Mouse (Mus musculus): Measurements from ENCODE around the gene Lcor.

The Lcor gene

DNA sequence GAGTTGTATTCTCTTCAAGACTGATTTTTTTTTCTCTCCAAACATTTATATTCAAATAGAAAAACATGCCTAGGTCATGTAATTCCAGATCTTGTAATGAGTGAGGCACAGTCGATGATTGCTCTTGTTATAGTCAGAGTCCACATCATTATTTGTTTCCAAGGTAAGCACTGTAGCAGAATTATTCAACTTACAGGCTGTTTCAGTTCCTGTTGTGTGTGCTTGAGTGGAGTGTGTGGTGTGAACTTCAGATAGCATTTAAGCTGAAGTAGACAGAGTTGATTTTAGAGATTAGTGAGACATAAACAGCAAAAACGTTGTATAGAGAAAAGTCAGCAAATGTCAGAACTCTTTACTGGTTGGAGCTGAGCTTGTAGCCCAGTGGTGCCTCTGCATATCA, 86.4 kb downstream of the Lcor start:
- DNase-seq (ENCODE audit: low spot score in 2 of 2): no peak

DNA sequence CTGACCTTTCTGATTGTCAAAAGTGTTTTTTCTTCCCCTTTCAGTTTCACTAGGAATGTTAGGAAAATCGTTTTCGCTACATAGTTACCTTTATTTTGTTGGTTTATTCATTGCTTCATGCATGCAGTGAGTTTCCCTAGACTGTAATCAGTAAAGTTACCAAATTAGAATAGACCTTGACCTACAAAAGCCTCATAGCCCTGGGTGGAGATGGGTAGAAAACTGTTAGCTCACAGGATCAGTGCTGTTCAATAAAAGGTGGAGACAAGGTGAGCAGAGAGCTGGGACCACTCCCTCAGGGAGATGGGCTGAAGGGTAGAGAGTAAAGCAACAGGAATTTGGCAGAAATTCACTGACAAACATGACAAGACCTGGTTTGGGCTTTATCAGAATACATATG, 91.3 kb downstream of the Lcor start:
- DNase-seq (ENCODE audit: low spot score in 2 of 2): no peak

GRCm38 (mm10) chr19:41577576-41577975, 95.1 kb downstream of the Lcor start:
- DNase-seq (ENCODE audit: low spot score in 2 of 2): no peak

GRCm38 (mm10) chr19:41579311-41579920, 97.0 kb downstream of the Lcor start:
- no peak for DNase-seq (ENCODE audit: low spot score in 2 of 2)

DNA sequence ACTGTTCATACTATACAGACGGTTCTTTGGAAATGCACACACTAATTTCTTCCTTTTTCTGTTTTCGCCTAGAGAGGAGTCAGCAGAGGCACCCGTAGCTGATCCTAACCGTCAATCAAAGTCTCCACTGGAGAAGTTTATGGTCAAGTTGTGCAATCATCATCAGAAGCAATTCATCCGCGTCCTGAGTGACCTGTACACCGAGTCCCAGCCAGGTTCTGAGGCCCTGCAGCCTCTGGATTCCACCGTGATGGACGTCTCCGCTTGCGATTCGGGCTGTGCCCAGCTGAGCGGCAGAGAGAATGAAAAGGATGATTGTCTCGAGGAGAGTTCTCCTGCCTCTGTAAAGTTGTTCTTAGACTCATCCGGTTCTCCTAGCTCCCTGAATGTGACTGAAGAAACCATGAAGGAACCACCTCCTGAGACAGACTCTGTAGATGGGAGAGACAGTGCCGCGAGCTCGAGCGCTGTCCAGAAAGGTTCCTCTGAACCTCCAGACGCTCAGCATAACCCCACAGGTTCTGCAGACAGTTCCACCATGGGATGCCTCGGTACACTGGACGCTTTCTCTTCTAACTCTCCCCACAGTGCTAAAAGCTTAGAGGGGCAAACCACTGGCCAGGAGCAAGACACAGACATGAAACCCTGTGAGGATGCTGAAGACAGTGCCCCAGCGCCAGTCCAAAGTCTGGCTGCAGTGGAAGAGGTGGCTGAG, 99.4 kb downstream of the Lcor start, which contains the start of gene Gm340:
Gene Gm340, plus strand, starts transcription at position 665 of the 715 bp plus-strand sequence.
- DNase-seq (ENCODE audit: low spot score in 2 of 2): no peak

- no peak for DNase-seq (ENCODE audit: low spot score in 2 of 2)
Measured at GRCm38 (mm10) chr19:41582918-41583514, 100.6 kb downstream of the Lcor start.

DNA sequence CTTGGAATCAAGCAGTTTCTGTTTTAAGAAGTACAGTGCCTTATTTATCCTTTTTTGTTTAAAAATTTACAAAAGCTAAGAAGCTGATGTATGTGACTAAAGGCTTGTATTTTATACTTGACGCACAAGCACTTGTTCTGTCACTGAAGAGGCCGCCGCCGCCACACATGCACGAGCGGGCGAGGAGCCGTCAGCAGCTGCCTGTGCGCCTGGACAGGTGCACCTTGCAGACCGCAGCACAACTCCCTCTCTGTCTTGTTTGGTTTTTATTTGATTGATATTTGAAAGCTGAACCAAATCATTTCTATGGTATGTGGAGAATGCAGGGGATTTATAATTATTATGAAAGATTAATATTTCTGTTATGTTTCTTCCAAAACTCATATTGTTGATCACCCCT, 104.3 kb downstream of the Lcor start:
- no peak for DNase-seq (ENCODE audit: low spot score in 2 of 2)

GRCm38 (mm10) chr19:41587431-41588222, 105.2 kb downstream of the Lcor start:
- no peak for DNase-seq (ENCODE audit: low spot score in 2 of 2)

DNA sequence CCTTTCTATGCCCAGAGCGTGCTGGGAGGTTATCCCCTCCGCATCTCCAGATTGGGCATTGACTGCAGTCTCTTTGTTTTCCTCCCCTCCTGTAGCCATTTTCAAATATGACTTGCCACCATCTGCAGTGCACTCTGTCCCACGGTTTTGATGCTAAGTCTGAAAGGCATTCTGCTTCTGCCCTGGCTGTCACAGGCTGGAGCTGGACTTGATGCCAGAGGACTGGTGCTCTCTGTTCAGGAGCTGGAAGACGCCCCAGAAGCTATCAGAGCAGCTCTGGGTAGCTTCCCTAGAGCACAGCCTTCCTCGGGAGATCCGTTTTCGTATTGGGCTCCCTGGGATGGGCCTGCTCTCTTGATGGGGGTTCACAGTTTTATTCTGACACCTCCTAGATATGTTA, 106.6 kb downstream of the Lcor start:
- DNase-seq (ENCODE audit: low spot score in 2 of 2): no peak

DNA sequence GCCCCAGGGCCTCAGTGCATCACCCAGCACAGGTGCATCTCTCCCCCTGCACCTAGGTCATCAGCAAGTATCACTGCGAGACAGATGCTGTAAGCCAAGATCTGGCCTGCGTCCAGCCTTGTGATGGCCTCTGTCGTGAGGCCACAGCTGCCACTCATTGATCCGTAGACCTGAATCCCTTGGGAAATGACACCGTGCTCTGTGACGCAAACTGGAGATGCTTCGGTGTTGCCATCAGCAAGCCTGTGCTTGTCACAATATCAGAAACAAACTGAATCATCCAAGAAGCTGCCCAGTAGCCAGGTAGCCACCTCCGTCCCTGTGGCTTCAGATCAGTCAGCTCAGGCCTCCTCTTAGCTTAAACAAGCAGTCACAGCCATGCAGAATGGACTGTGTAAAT, 107.2 kb downstream of the Lcor start:
- DNase-seq (ENCODE audit: low spot score in 2 of 2): no peak

DNA sequence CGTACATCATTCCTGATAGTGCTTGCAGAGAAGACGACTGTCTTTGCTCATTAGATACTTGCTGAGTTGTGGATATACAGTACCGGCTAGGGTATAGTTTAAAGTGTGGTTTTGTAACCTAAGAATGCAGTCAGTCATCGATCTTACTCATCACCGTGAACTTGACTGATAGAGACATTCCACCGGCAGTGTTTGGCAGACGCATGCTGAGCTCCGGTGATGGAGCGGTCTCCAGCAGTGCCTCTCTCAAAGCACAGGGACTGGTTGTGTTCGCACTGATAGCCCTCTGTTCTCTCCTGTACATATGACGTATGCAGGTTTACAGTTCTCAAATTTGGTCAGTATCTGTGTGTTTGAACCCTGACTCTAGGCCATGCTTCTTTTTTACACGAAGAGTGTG, 109.4 kb downstream of the Lcor start:
- DNase-seq (ENCODE audit: low spot score in 2 of 2): no peak

DNA sequence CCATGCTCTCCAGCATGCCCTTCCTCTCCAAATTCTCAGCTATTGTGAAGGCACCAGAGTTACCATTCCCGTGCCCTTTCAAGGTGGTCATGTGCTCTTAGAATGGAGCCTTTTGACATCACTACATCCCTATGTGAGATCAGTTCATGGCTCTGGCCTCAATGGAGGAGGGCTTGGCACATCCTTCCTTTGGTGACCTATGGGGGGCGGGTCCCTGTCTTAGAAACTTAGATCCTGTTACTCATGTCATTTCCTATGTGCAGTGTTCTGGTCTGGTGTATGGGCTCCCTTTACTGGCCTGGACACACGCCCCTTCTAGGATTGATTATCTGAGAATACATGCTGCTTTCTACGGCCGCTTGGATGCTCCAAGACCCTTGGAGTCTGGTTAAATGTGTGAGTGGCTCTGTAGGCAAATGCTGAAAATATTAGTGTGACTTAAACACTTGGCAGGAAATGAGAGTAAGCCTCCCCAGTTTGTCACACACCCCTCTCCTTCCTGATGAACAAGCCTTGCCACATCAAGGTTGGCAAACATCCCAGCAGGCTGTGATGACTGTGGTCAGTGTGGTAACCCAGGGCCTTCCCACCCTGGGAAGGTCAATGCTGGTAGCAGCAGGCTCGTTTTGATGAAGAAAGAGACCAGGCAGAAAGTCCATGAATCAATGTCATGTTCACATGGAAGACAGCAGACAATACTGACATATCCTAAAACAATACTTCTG, 114.9 kb downstream of the Lcor start:
- peak; percentile 21 to 27 for DNase-seq (ENCODE audit: low spot score in 2 of 2)

- no peak for DNase-seq (ENCODE audit: low spot score in 2 of 2)
Measured at GRCm38 (mm10) chr19:41600647-41601046, 118.2 kb downstream of the Lcor start.

GRCm38 (mm10) chr19:41606208-41606987, 124.0 kb downstream of the Lcor start:
- DNase-seq (ENCODE audit: low spot score in 2 of 2): no peak

DNA sequence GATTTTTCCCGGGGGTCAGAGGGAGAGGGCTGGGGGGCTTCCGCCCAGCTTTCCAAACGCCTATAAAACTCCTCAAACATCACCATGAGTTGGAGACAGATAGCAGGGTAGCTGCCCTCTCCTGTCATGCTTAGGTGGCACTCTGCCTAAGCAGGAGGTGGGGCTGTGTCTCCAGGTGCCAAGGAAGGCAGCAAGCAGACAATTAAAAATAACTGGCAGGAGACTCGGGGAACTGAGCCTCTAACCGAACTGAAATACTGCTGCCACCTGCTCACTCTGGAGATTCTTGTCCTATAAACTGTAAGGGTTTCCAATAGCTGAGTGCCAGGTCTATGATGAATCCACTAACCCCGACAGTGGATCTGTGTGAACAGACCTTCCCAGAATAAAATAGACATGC, 129.2 kb downstream of the Lcor start:
- no peak for DNase-seq (ENCODE audit: low spot score in 2 of 2)

All from natural killer cell, adult 2 months (primary cell).